Mouse (Mus musculus) embryonic facial prominence, embryonic 11.5 days (tissue): ENCODE measurements at regions not wholly inside any gene's neighbourhood (a gene's known extent, or its start where the extent isn't known, plus 50 kb on each side); places are given as distances from the start of the nearest gene placed in this dataset.

ENCODE experiments used
- ATAC-seq: fragments of 200-750 bp; cut with Nextera tagmentation; replicated peaks from 2 replicates; pipeline ENCODE4 v1.8.0; 2017; ENCODE audit warnings: low read depth; ENCODE audit not compliant: insufficient number of reproducible peaks, low FRiP score, low TSS enrichment
- DNase-seq: peaks from one replicate; pipeline ENCODE4 v3.0.0-alpha.2; 2015; ENCODE audit warnings: low spot score
- H3K27ac ChIP-seq: fragments of 300-500 bp; sonication (generic); replicated peaks from 2 replicates; pipeline ENCODE4 v1.5.1; 2014; ENCODE audit warnings: mild to moderate bottlenecking, low read depth, low read length, control low read depth
- H3K27me3 ChIP-seq: fragments of 300-500 bp; sonication (generic); 2 replicates; pipeline ENCODE4 v1.6.1; 2014; ENCODE audit warnings: mild to moderate bottlenecking, low read length, moderate library complexity, mixed read lengths; ENCODE audit not compliant: control insufficient read depth, insufficient read depth
- H3K36me3 ChIP-seq: fragments of 300-500 bp; sonication (generic); replicated peaks from 2 replicates; pipeline ENCODE4 v1.6.1; 2014; ENCODE audit warnings: low read depth, mild to moderate bottlenecking, low read length, moderate library complexity, mixed read lengths; ENCODE audit not compliant: control insufficient read depth, insufficient read depth
- H3K4me1 ChIP-seq: fragments of 300-500 bp; sonication (generic); 2 replicates; pipeline ENCODE4 v1.6.1; 2014; ENCODE audit warnings: low read length, mixed read lengths; ENCODE audit not compliant: control insufficient read depth, insufficient read depth
- H3K4me2 ChIP-seq: fragments of 300-500 bp; sonication (generic); 2 replicates; pipeline ENCODE4 v1.6.1; 2014; ENCODE audit warnings: low read depth, mild to moderate bottlenecking, control low read depth, low read length, moderate library complexity
- H3K4me3 ChIP-seq: fragments of 300-500 bp; sonication (generic); 2 replicates; pipeline ENCODE4 v1.5.1; 2014; ENCODE audit warnings: low read depth, low read length, control low read depth
- H3K9ac ChIP-seq: fragments of 300-500 bp; sonication (generic); replicated peaks from 2 replicates; pipeline ENCODE4 v1.6.1; 2014; ENCODE audit warnings: mild to moderate bottlenecking, control low read depth, low read length
- H3K9me3 ChIP-seq: fragments of 300-500 bp; sonication (generic); replicated peaks from 2 replicates; pipeline ENCODE4 v1.6.1; 2016; ENCODE audit warnings: mild to moderate bottlenecking, low read length, inconsistent platforms, mixed read lengths; ENCODE audit not compliant: control insufficient read depth
- WGBS: fragments of 180-500 bp; shearing (Covaris S2); extraction: QIAGEN DNeasy Blood & Tissue Kit; methylation state at CpG from one replicate; pipeline ENCODE4 v1.1.7; 2014; 5-methylcytosine and 5-hydroxymethylcytosine counted together

- 83% methylated on average over 3 of the region's 3 CpGs for whole genome bisulfite sequencing
- Histone ChIP-seq H3K27ac (no peak overlapping the region), H3K27me3 (no peaks in the 10 kb centered on the region), H3K4me2 (no peak overlapping the region), H3K4me3 (no peak overlapping the region), H3K9ac (no peak overlapping the region), H3K4me1 (no peaks in the 10 kb centered on the region), H3K36me3 (no peaks in the 10 kb centered on the region), H3K9me3 (no peaks in the 10 kb centered on the region)
- no peak for DNase-seq
- no peak for ATAC-seq
Measured at GRCm38 (mm10) chr14:106387671-106388070, 281.7 kb downstream of the Trim52 start.

DNA sequence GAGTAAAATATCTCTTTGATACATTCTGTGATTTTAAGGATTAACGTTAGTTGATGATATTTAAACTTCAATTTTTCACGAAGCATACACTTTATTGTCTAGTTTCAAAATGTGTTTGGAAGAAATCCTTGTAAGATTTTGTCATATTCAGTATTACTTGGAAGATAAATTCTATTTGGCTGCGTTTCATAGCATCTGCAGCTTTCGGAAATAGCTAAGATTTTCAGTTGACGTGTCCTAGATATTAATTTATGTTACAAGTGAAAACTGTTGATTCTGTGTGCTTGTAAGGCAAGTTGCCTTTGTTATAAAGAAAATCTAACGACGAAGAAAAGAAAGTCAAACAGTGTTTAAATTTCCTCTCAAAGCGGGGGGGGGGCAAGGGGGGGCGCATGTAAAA lies 284.5 kb downstream of the Trim52 start:
- ATAC-seq (no peak), DNase-seq (no peak)
- no peaks in the 10 kb centered on the region for H3K36me3 ChIP-seq
- no peak overlapping the region for H3K4me3 ChIP-seq
- WGBS, result 91% methylated on average over 9 of the region's 9 CpGs
- no peak overlapping the region for H3K4me2 ChIP-seq
- no peaks in the 10 kb centered on the region for H3K27me3 ChIP-seq
- no peaks in the 10 kb centered on the region for H3K9me3 ChIP-seq
- no peak overlapping the region for H3K9ac ChIP-seq
- H3K4me1 ChIP-seq, result no peaks in the 10 kb centered on the region
- no peak overlapping the region for H3K27ac ChIP-seq

GRCm38 (mm10) chr14:106393978-106394377 lies 288.0 kb downstream of the Trim52 start:
- DNase-seq (no peak), ATAC-seq (no peak)
- no peak overlapping the region for H3K27ac ChIP-seq
- H3K36me3 ChIP-seq, result no peaks in the 10 kb centered on the region
- no peak overlapping the region for H3K4me3 ChIP-seq
- H3K27me3 ChIP-seq, result no peaks in the 10 kb centered on the region
- no peak overlapping the region for H3K4me2 ChIP-seq
- H3K9me3 ChIP-seq, result no peaks in the 10 kb centered on the region
- H3K9ac ChIP-seq, result no peak overlapping the region
- H3K4me1 ChIP-seq, result no peaks in the 10 kb centered on the region
- WGBS, result 69% methylated on average over 4 of the region's 4 CpGs

DNA sequence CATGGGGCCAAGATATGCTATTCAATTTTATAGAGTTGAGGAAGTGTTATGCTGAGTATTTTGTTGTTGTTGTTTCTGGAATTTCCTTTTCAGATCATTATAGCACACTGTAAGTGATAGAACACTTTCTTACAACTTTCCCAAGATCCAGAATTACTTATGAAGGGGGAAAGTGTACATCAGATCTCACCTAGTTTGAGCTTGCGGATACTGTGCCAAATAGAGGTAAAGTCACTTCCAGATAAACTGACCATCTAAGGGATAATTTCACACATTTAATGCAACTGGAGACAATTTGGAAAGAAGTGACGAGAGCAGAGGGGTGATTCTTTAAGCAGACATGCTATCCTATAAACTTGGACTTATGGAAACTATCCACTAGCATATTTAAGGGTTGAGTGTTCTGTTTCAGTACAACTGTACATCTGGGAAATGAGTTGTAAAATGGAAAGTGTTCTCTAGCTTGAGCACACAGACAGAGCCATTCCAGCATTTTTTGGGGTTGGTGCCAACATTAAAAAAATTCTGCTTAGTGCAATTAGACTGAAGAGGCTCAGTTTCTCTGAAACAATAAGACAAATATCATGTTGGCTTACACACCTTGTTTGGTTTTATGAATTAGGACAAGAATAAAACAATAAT lies 307.0 kb downstream of the Trim52 start:
- WGBS, result 86% methylated on average over 2 of the region's 2 CpGs

DNA sequence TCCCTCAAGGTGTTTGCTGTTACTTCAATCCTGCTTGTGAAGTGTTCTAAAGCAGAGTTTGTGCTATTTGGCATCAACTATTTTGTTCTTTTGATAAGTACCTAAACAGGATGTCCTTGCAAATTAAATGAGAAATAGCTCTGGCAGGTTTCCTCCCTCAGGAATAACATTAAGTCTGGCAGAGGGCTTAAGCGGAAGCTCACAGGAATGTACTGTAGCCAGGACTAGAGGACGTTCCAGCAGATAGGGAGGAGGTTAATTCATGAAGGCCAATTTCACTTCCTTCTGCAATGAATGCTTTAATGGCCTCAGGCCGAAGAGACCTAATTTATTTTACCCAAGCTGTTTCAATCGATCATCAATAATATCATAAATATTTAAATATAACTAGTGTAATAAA lies 318.7 kb downstream of the Trim52 start:
- ATAC-seq (no peak), DNase-seq (peak; percentile 5)
- Histone ChIP-seq H3K27ac (no peak overlapping the region), H3K27me3 (no peaks in the 10 kb centered on the region), H3K4me3 (no peak overlapping the region), H3K4me1 (no peaks in the 10 kb centered on the region), H3K36me3 (no peaks in the 10 kb centered on the region), H3K4me2 (no peak overlapping the region), H3K9ac (no peak overlapping the region), H3K9me3 (no peaks in the 10 kb centered on the region)
- WGBS, result 49% methylated on average over 4 of the region's 4 CpGs

More for the DNA sequence above, 307.0 kb downstream of the Trim52 start:
- Histone ChIP-seq H3K36me3 (no peaks in the 10 kb centered on the region), H3K27me3 (no peaks in the 10 kb centered on the region), H3K9me3 (no peaks in the 10 kb centered on the region), H3K4me1 (no peaks in the 10 kb centered on the region), H3K9ac (no peak overlapping the region), H3K4me3 (no peak overlapping the region), H3K27ac (no peak overlapping the region), H3K4me2 (no peak overlapping the region)
- DNase-seq (no peak), ATAC-seq (no peak)

GRCm38 (mm10) chr14:106428594-106428993 lies 322.6 kb downstream of the Trim52 start:
- DNase-seq (no peak), ATAC-seq (no peak)
- Histone ChIP-seq H3K9ac (no peak overlapping the region), H3K36me3 (no peaks in the 10 kb centered on the region), H3K27me3 (no peaks in the 10 kb centered on the region), H3K4me3 (no peak overlapping the region), H3K9me3 (no peaks in the 10 kb centered on the region), H3K27ac (no peak overlapping the region), H3K4me2 (no peak overlapping the region), H3K4me1 (no peaks in the 10 kb centered on the region)
- 82% methylated on average over 2 of the region's 2 CpGs for WGBS

DNA sequence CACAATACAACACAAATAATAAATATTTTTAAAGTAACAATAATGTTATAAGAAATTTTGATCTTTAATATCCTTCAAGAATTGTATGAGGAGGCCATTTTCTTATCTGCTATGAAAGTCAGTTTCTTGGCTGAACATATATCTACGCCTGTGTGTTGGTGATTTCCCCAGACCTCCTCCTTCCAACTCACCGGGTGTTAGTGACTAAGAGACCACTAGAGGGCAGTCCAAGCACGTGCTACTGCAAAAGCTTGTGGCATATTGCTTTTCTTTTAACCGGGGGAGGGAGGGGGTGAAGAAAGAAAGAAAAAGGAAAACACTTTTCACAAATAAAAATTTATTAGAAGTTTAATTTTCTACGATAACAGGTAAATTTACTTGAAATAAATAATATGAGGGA lies 333.3 kb downstream of the Trim52 start:
- DNase-seq (peak; percentile 86), ATAC-seq (no peak)
- no peak overlapping the region for H3K4me2 ChIP-seq
- H3K9me3 ChIP-seq, result no peaks in the 10 kb centered on the region
- no peaks in the 10 kb centered on the region for H3K4me1 ChIP-seq
- H3K36me3 ChIP-seq, result no peaks in the 10 kb centered on the region
- H3K27ac ChIP-seq, result no peak overlapping the region
- H3K4me3 ChIP-seq, result no peak overlapping the region
- H3K9ac ChIP-seq, result no peak overlapping the region
- no peaks in the 10 kb centered on the region for H3K27me3 ChIP-seq
- 13% methylated on average over 5 of the region's 5 CpGs for WGBS

GRCm38 (mm10) chr14:106489074-106489473 lies 383.1 kb downstream of the Trim52 start:
- Histone ChIP-seq H3K36me3 (no peaks in the 10 kb centered on the region), H3K4me1 (no peaks in the 10 kb centered on the region)
- ATAC-seq, result no peak

More at GRCm38 (mm10) chr14:106489074-106489473, 383.1 kb downstream of the Trim52 start:
- H3K27ac ChIP-seq, result no peak overlapping the region
- DNase-seq, result no peak
- H3K4me3 ChIP-seq, result no peak overlapping the region
- H3K27me3 ChIP-seq, result no peaks in the 10 kb centered on the region
- no peaks in the 10 kb centered on the region for H3K9me3 ChIP-seq
- no peak overlapping the region for H3K9ac ChIP-seq
- H3K4me2 ChIP-seq, result no peak overlapping the region
- WGBS, result 92% methylated on average over 7 of the region's 7 CpGs
